15 mouse cellular contexts compared by ENCODE assay signal in the genomic region with DNA sequence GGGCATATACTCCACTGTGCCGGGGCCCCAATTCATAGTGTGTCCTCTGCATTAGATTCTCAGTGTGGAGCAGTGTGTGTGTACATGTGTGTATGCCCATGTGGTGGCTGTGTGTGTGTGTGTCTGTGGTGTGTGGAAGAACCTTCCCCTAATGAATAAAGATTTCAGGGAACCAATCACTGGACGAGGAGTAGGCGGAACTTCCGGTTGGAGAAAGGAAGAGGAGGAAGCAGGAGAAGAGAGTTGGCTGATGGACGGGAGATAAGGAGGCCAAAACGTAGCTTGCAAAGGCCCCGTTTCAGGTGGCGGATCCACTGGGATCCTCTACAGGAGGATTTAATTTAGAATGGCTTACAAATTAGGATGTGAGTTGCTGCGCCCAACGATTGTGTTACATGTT.
A peak's percentile ranks its signal among the peaks of the same experiment; 100 is the strongest.
DNase-seq lines count a peak whose midpoint lies in the region.
"Had no signal": no experiment of that assay in that cellular context is flagged by ENCODE, and none has a peak within 500 bp of the region (broad histone marks: within the 10 kb centered on the region; RNA-seq: fewer than 3 reads in every experiment).

No protein-coding gene starts in this region.

- intact Hi-C loops in heart, postnatal 14 days (cut with DNase I), result no loop called here

- DNase-seq in A20 (ENCODE audit: low read depth, low spot score) (peak; percentile 7), ES-CJ7 (ENCODE audit: low read depth, low spot score) (peak; percentile 23), NIH3T3 (ENCODE audit: low read depth) (peak; percentile 14)
- DNase-seq in testis, postnatal 14 days (ENCODE audit: low spot score), result peak; percentile 36
- no peak for DNase-seq in right cerebral cortex, postnatal 14 days
- DNase-seq in lung, postnatal 14 days, result no peak
- no peak for DNase-seq in heart, postnatal 14 days
- DNase-seq: adrenal gland, adult 8-10 months; adrenal gland, postnatal 25 days; cerebellum, adult 11-12 months; cerebellum, adult 9-10 months; cerebellum, postnatal 14 days; gastrocnemius, postnatal 10 days; gastrocnemius, postnatal 36 days; heart, adult 2 months had no signal

Comparison
In these comparisons a context has a peak if more than half of its experiments do, and no peak if none do; other contexts are left out.
1. DNase-seq: peak in A20 (single experiment), ES-CJ7 (single experiment), NIH3T3 (single experiment) and testis, postnatal 14 days (single experiment); none in right cerebral cortex, postnatal 14 days (single experiment), lung, postnatal 14 days (single experiment) and heart, postnatal 14 days (0 of 2).